Mouse (Mus musculus) thymus, postnatal 0 days (tissue): Measurements from ENCODE around the gene Gm20897. TPM values are rescaled to one million over a fixed set of nuclear protein-coding genes. Genes with fewer than 3 reads are reported as not detected.
"Not testable (repeated sequence)": the region's sequence is repeated elsewhere in the genome, so short reads cannot be mapped to it uniquely, and the experiment has no call there.

Source experiments
- DNase-seq: peaks from one replicate; pipeline ENCODE4 v3.0.0-alpha.2; 2015; ENCODE audit warnings: low spot score
- polyA plus RNA-seq: library from polyadenylated mRNA; unstranded; fragments of >200 nt; fragmentation: Nextera tagmentation; extraction: Ambion mirVana; gene quantifications from 2 replicates; pipeline ENCODE4 v1.2.1, GENCODE M21; 2015

Gene Gm20897
- polyA plus RNA-seq = not detected in 2 replicates

- DNase-seq = not testable (repeated sequence)
Measured at GRCm38 (mm10) chrY:38502138-38502537, at the start of gene Gm20897. TSS of gene Gm20897 (minus strand) at chrY:38502238.

Other genes with a start within 250 kb of the Gm20897 start
- gene Gm21732, start 73.5 kb upstream of the Gm20897 start, polyA plus RNA-seq = not detected in 2 replicates